Mouse (Mus musculus): ENCODE results near the gene Klk14. TPM values are rescaled to one million over a fixed set of nuclear protein-coding genes. Genes with fewer than 3 reads are reported as not detected.
"Not testable (repeated sequence)": the region's sequence is repeated elsewhere in the genome, so short reads cannot be mapped to it uniquely, and the experiment has no call there.

The Klk14 gene
- polyA plus RNA-seq (2012; rRNA removed) = 2.2 and 56.2 TPM in 2 replicates

GRCm38 (mm10) chr7:43690118-43690517 lies at the start of gene Klk14:
Klk14 (plus strand) TSS chr7:43690418.
- Histone ChIP-seq H3K4me3 (replicated peaks; ENCODE audit: extremely low read depth, low read depth, low read length) (no peak within 1 kb of the TSS), H3K4me1 (ENCODE audit: control insufficient read depth, insufficient read depth, low read length) (0 out of 2 replicates have a peak, but pooled peaks cover under 1% of the 10 kb centered on the region)
- no peak for DNase-seq
- TF ChIP-seq CTCF (IDR thresholded peaks at IDR 0.05; ENCODE audit: insufficient read depth, low read length) = no peak
- TF ChIP-seq POLR2A (IDR thresholded peaks at IDR 0.05; ENCODE audit: borderline replicate concordance, extremely low read depth, low read depth, low read length) = no peak

GRCm38 (mm10) chr7:43642587-43642986 lies 47.6 kb upstream of the Klk14 start:
- H3K4me3 ChIP-seq (replicated peaks; ENCODE audit: extremely low read depth, low read depth, low read length) = no peak overlapping the region
- TF ChIP-seq CTCF (IDR thresholded peaks at IDR 0.05; ENCODE audit: insufficient read depth, low read length) (no peak), POLR2A (IDR thresholded peaks at IDR 0.05; ENCODE audit: borderline replicate concordance, extremely low read depth, low read depth, low read length) (no peak)
- WGBS = 43% methylated on average over 5 of the region's 5 CpGs
- no peak for DNase-seq
- H3K4me1 ChIP-seq (ENCODE audit: control insufficient read depth, insufficient read depth, low read length) = no peaks in the 10 kb centered on the region

- no peak for TF ChIP-seq CTCF (IDR thresholded peaks at IDR 0.05; ENCODE audit: insufficient read depth, low read length)
- no peak for DNase-seq
- Histone ChIP-seq H3K4me3 (replicated peaks; ENCODE audit: extremely low read depth, low read depth, low read length) (no peak overlapping the region), H3K4me1 (ENCODE audit: control insufficient read depth, insufficient read depth, low read length) (no peaks in the 10 kb centered on the region)
- WGBS = 70% methylated on average over 17 of the region's 17 CpGs
These were observed 47.1 kb upstream of the Klk14 start for GRCm38 (mm10) chr7:43643046-43643652.

- H3K4me3 ChIP-seq (replicated peaks; ENCODE audit: extremely low read depth, low read depth, low read length) = no peak overlapping the region
- H3K4me1 ChIP-seq (ENCODE audit: control insufficient read depth, insufficient read depth, low read length) = no peaks in the 10 kb centered on the region
- WGBS = 81% methylated on average over 6 of the region's 6 CpGs
- no peak for DNase-seq
- no peak for TF ChIP-seq CTCF (IDR thresholded peaks at IDR 0.05; ENCODE audit: insufficient read depth, low read length)
- TF ChIP-seq POLR2A (IDR thresholded peaks at IDR 0.05; ENCODE audit: borderline replicate concordance, extremely low read depth, low read depth, low read length) = no peak
These were observed 37.5 kb upstream of the Klk14 start for GRCm38 (mm10) chr7:43652683-43653082.

- Histone ChIP-seq H3K4me1 (ENCODE audit: control insufficient read depth, insufficient read depth, low read length) (no peaks in the 10 kb centered on the region), H3K4me3 (replicated peaks; ENCODE audit: extremely low read depth, low read depth, low read length) (no peak overlapping the region)
- TF ChIP-seq POLR2A (IDR thresholded peaks at IDR 0.05; ENCODE audit: borderline replicate concordance, extremely low read depth, low read depth, low read length) (no peak), CTCF (IDR thresholded peaks at IDR 0.05; ENCODE audit: insufficient read depth, low read length) (no peak)
- WGBS = 58% methylated on average over 3 of the region's 3 CpGs
- DNase-seq = no peak
These were observed 35.7 kb upstream of the Klk14 start for GRCm38 (mm10) chr7:43654519-43654918.

GRCm38 (mm10) chr7:43656232-43656631 lies 34.0 kb upstream of the Klk14 start:
- WGBS = 49% methylated on average over 6 of the region's 6 CpGs
- H3K4me1 ChIP-seq (ENCODE audit: control insufficient read depth, insufficient read depth, low read length) = no peaks in the 10 kb centered on the region
- TF ChIP-seq CTCF (IDR thresholded peaks at IDR 0.05; ENCODE audit: insufficient read depth, low read length) = no peak
- no peak for TF ChIP-seq POLR2A (IDR thresholded peaks at IDR 0.05; ENCODE audit: borderline replicate concordance, extremely low read depth, low read depth, low read length)
- H3K4me3 ChIP-seq (replicated peaks; ENCODE audit: extremely low read depth, low read depth, low read length) = no peak overlapping the region
- no peak for DNase-seq

- Histone ChIP-seq H3K4me1 (ENCODE audit: control insufficient read depth, insufficient read depth, low read length) (no peaks in the 10 kb centered on the region), H3K4me3 (replicated peaks; ENCODE audit: extremely low read depth, low read depth, low read length) (no peak within 1 kb of the TSS)
- WGBS = 53% methylated on average over 1 of the region's 1 CpGs
- TF ChIP-seq POLR2A (IDR thresholded peaks at IDR 0.05; ENCODE audit: borderline replicate concordance, extremely low read depth, low read depth, low read length) = no peak
- no peak for TF ChIP-seq CTCF (IDR thresholded peaks at IDR 0.05; ENCODE audit: insufficient read depth, low read length)
- DNase-seq = no peak
These were observed 30.2 kb upstream of the Klk14 start, which contains the start of gene Siglece for GRCm38 (mm10) chr7:43660002-43660401. Siglece (minus strand) TSS chr7:43660161.

GRCm38 (mm10) chr7:43662804-43663203 lies 27.4 kb upstream of the Klk14 start:
- H3K4me3 ChIP-seq (replicated peaks; ENCODE audit: extremely low read depth, low read depth, low read length) = no peak overlapping the region
- TF ChIP-seq CTCF (IDR thresholded peaks at IDR 0.05; ENCODE audit: insufficient read depth, low read length) = no peak
- TF ChIP-seq POLR2A (IDR thresholded peaks at IDR 0.05; ENCODE audit: borderline replicate concordance, extremely low read depth, low read depth, low read length) = no peak
- WGBS = 67% methylated on average over 1 of the region's 1 CpGs
- DNase-seq = no peak
- no peaks in the 10 kb centered on the region for H3K4me1 ChIP-seq (ENCODE audit: control insufficient read depth, insufficient read depth, low read length)

GRCm38 (mm10) chr7:43667221-43667620 lies 23.0 kb upstream of the Klk14 start:
- 69% methylated on average over 4 of the region's 4 CpGs for WGBS
- not testable (repeated sequence) for H3K4me1 ChIP-seq (ENCODE audit: control insufficient read depth, insufficient read depth, low read length)

GRCm38 (mm10) chr7:43668582-43668981 lies 21.6 kb upstream of the Klk14 start:
- Histone ChIP-seq H3K4me3 (replicated peaks; ENCODE audit: extremely low read depth, low read depth, low read length) (no peak overlapping the region), H3K4me1 (ENCODE audit: control insufficient read depth, insufficient read depth, low read length) (peaks cover 5% of the 10 kb centered on the region; the same call in 1 of the 2 replicates)
- 19% methylated on average over 3 of the region's 3 CpGs for WGBS
- no peak for DNase-seq
- TF ChIP-seq POLR2A (IDR thresholded peaks at IDR 0.05; ENCODE audit: borderline replicate concordance, extremely low read depth, low read depth, low read length) (no peak), CTCF (IDR thresholded peaks at IDR 0.05; ENCODE audit: insufficient read depth, low read length) (0 out of 2 replicates have a peak, but pooled peaks have one; percentile 13)

More at GRCm38 (mm10) chr7:43667221-43667620, 23.0 kb upstream of the Klk14 start:
- not testable (repeated sequence) for DNase-seq; H3K4me3 ChIP-seq (replicated peaks; ENCODE audit: extremely low read depth, low read depth, low read length)
